In genomic region chr11:98320806-98321676, GRCm38 (mm10) we compare ENCODE assay signal across 12 mouse cellular contexts. TPM values are rescaled to one million over a fixed set of nuclear protein-coding genes. Genes with fewer than 3 reads are reported as not detected.
DNase-seq lines count a peak whose midpoint lies in the region; ATAC-seq and TF ChIP-seq lines count a peak whose summit lies in the region.
"Had no signal": no experiment of that assay in that cellular context is flagged by ENCODE, and none has a peak within 500 bp of the region (broad histone marks: within the 10 kb centered on the region; RNA-seq: fewer than 3 reads in every experiment).

No protein-coding gene starts in this region.

- peak overlapping the region; percentile 47 for H3K4me2 ChIP-seq in embryonic facial prominence, embryonic 13.5 days
- peak overlapping the region; percentile 44 for H3K4me2 ChIP-seq in hindbrain, postnatal 0 days (ENCODE audit: low read depth, low read length)

- H3K79me2 ChIP-seq in heart, adult 2 months (replicated peaks; ENCODE audit: control insufficient read depth, insufficient read depth, low read length) = no peaks in the 10 kb centered on the region

- no peaks in the 10 kb centered on the region for H3K9me3 ChIP-seq in embryonic facial prominence, embryonic 13.5 days
- H3K9me3 ChIP-seq in hindbrain, postnatal 0 days (ENCODE audit: low read length) = no peaks in the 10 kb centered on the region

- no peak for ATAC-seq in cerebellum, adult (ENCODE audit: insufficient number of reproducible peaks, low FRiP score, low TSS enrichment)
- ATAC-seq in embryonic facial prominence, embryonic 13.5 days (ENCODE audit: insufficient number of reproducible peaks, insufficient read depth, low FRiP score, low TSS enrichment, low read depth) = no peak
- ATAC-seq in hindbrain, postnatal 0 days = peak; percentile 30; the same call in 1 of the 2 replicates
- ATAC-seq: intestine, postnatal 0 days had no signal

- no peaks in the 10 kb centered on the region for H3K36me3 ChIP-seq in embryonic facial prominence, embryonic 13.5 days
- H3K36me3 ChIP-seq in hindbrain, postnatal 0 days (ENCODE audit: insufficient read depth, low read length) = no peaks in the 10 kb centered on the region
- no peaks in the 10 kb centered on the region for H3K36me3 ChIP-seq in heart, adult 2 months (ENCODE audit: control insufficient read depth, insufficient read depth, low read length)

- H3K9ac ChIP-seq in embryonic facial prominence, embryonic 13.5 days = no peak overlapping the region
- H3K9ac ChIP-seq in hindbrain, postnatal 0 days (replicated peaks; ENCODE audit: low read length) = 0 out of 2 replicates have a peak overlapping the region, but pooled peaks have one; percentile 30
- no peak overlapping the region for H3K9ac ChIP-seq in heart, adult 2 months (ENCODE audit: low read depth, low read length)

- H3K27ac ChIP-seq in embryonic facial prominence, embryonic 13.5 days = no peak overlapping the region
- H3K27ac ChIP-seq in hindbrain, postnatal 0 days = peak overlapping the region; percentile 65
- no peak overlapping the region for H3K27ac ChIP-seq in heart, adult 2 months
- H3K27ac ChIP-seq: macrophage had no signal

- H3K4me3 ChIP-seq in embryonic facial prominence, embryonic 13.5 days = peak overlapping the region; percentile 11; the same call in 1 of the 2 replicates
- peak overlapping the region; percentile 17; the same call in 1 of the 2 replicates for H3K4me3 ChIP-seq in hindbrain, postnatal 0 days (ENCODE audit: low read length)
- no peak overlapping the region for H3K4me3 ChIP-seq in heart, adult 2 months

- DNase-seq in cerebellum, adult 11 months = peak; percentile 62
- peak; percentile 51 for DNase-seq in brain, adult 2 months (ENCODE audit: low read depth, low spot score)
- peak; percentile 74 for DNase-seq in hindbrain, postnatal 0 days (ENCODE audit: low spot score)
- DNase-seq in heart, adult 2 months = no peak
- no peak for DNase-seq in yolk sac, embryonic 10.5 days (ENCODE audit: low spot score)
- DNase-seq in ovary, postnatal 14 days (ENCODE audit: low spot score) = no peak
- DNase-seq: adrenal gland, postnatal 10 days had no signal

- H3K4me1 ChIP-seq in embryonic facial prominence, embryonic 13.5 days = peaks cover 34% of the 10 kb centered on the region
- H3K4me1 ChIP-seq in hindbrain, postnatal 0 days (ENCODE audit: insufficient read depth, low read length) = peaks cover 9% of the 10 kb centered on the region; the same call in 1 of the 2 replicates
- H3K4me1 ChIP-seq in heart, adult 2 months (ENCODE audit: control insufficient read depth, insufficient read depth, low read length) = no peaks in the 10 kb centered on the region

- intact Hi-C loops in heart, adult 2 months (cut with DNase I) = no loop called here

- no peak for TF ChIP-seq CTCF in hindbrain, postnatal 0 days (IDR thresholded peaks at IDR 0.05; ENCODE audit: low read depth)
- TF ChIP-seq CTCF in heart, adult 2 months (IDR thresholded peaks at IDR 0.05) = no peak

- WGBS in embryonic facial prominence, embryonic 13.5 days = under 1% methylated on average over 30 of the region's 30 CpGs
- WGBS in hindbrain, postnatal 0 days = 2% methylated on average over 30 of the region's 30 CpGs
- WGBS in heart, adult 2 months = 2% methylated on average over 30 of the region's 30 CpGs

- H3K27me3 ChIP-seq in embryonic facial prominence, embryonic 13.5 days = peaks cover 100% of the 10 kb centered on the region
- peaks cover 52% of the 10 kb centered on the region for H3K27me3 ChIP-seq in hindbrain, postnatal 0 days (ENCODE audit: insufficient read depth, low read length)
- H3K27me3 ChIP-seq in heart, adult 2 months (ENCODE audit: control insufficient read depth, insufficient read depth, low read length) = peaks cover 31% of the 10 kb centered on the region

- TF ChIP-seq EP300 in heart, adult 2 months (IDR thresholded peaks at IDR 0.05; ENCODE audit: insufficient read depth, low read depth, low read length) = no peak

- no peak for TF ChIP-seq POLR2A in heart, adult 2 months (IDR thresholded peaks at IDR 0.05; ENCODE audit: insufficient read depth, low read depth, low read length)

RNA-seq across cellular contexts. Expression of gene Neurod2, which starts 8.4 kb away (rescaled TPM):
- 0.17 and 0.48 TPM in 2 replicates for polyA plus RNA-seq in embryonic facial prominence, embryonic 13.5 days (2015; fragmentation: Nextera tagmentation; extraction: Ambion mirVana)
- total RNA-seq in hindbrain, postnatal 0 days (2014; rRNA removed) = 87.0 and 93.2 TPM in 2 replicates
- 30.7 and 34.3 TPM in 2 replicates for polyA plus RNA-seq in hindbrain, postnatal 0 days (2015; fragmentation: Nextera tagmentation; extraction: Ambion mirVana)
- total RNA-seq in heart, adult 2 months (2021) = not detected
- polyA plus RNA-seq in heart, adult 2 months (2012; rRNA removed) = not detected in 2 replicates
- total RNA-seq: adrenal gland, postnatal 10 days had no signal
- polyA plus RNA-seq: heart, embryonic 14.5 days; intestine, postnatal 0 days; macrophage had no signal

RNA-seq across cellular contexts. Expression of gene Ppp1r1b, which starts 27.2 kb away (rescaled TPM):
- polyA plus RNA-seq in embryonic facial prominence, embryonic 13.5 days (2015; fragmentation: Nextera tagmentation; extraction: Ambion mirVana) = 1.2 and 2.0 TPM in 2 replicates
- total RNA-seq in hindbrain, postnatal 0 days (2014; rRNA removed) = 1.3 and 3.5 TPM in 2 replicates
- polyA plus RNA-seq in hindbrain, postnatal 0 days (2015; fragmentation: Nextera tagmentation; extraction: Ambion mirVana) = 18.0 and 19.1 TPM in 2 replicates
- total RNA-seq in heart, adult 2 months (2021) = 1 to 10 TPM; 2.6 to 5.3 TPM
- 15.8 and 16.2 TPM in 2 replicates for polyA plus RNA-seq in heart, adult 2 months (2012; rRNA removed)
- polyA plus RNA-seq: macrophage had no signal

RNA-seq across cellular contexts. Expression of gene Stard3, which starts 37.1 kb away (rescaled TPM):
- 38.3 and 42.3 TPM in 2 replicates for polyA plus RNA-seq in embryonic facial prominence, embryonic 13.5 days (2015; fragmentation: Nextera tagmentation; extraction: Ambion mirVana)
- 44.0 and 52.4 TPM in 2 replicates for total RNA-seq in hindbrain, postnatal 0 days (2014; rRNA removed)
- polyA plus RNA-seq in hindbrain, postnatal 0 days (2015; fragmentation: Nextera tagmentation; extraction: Ambion mirVana) = 28.4 and 31.9 TPM in 2 replicates
- 10 to 100 TPM; 19.0 to 24.3 TPM for total RNA-seq in heart, adult 2 months (2021)
- polyA plus RNA-seq in heart, adult 2 months (2012; rRNA removed) = 58.3 and 62.3 TPM in 2 replicates

Comparison
In these comparisons a context has a peak if more than half of its experiments do, and no peak if none do; other contexts are left out.
1. DNase-seq: peak in cerebellum, adult 11 months (single experiment), brain, adult 2 months (single experiment) and hindbrain, postnatal 0 days (single experiment); none in heart, adult 2 months (0 of 2), yolk sac, embryonic 10.5 days (single experiment) and ovary, postnatal 14 days (single experiment).
2. RNA of gene Neurod2, which starts 8.4 kb away (polyA plus RNA-seq): 30.7 to 34.3 TPM in hindbrain, postnatal 0 days; 0.17 to 0.48 TPM in embryonic facial prominence, embryonic 13.5 days and not detected in heart, adult 2 months; every median in the first group is over 10 times any median in the second.